Mouse (Mus musculus): ENCODE measurements around the gene Bfar. TPM values are rescaled to one million over a fixed set of nuclear protein-coding genes. Genes with fewer than 3 reads are reported as not detected.

Gene Bfar
- polyA plus RNA-seq, 1 experiment, result 12.6 TPM

- no peak overlapping the region for H3K4me2 ChIP-seq (ENCODE audit: low read depth)
- no peak overlapping the region for H3ac ChIP-seq (ENCODE audit: control insufficient read depth, insufficient read length)
- H3K36me3 ChIP-seq (ENCODE audit: control insufficient read depth, insufficient read depth), result peaks cover 25% of the 10 kb centered on the region
- H3K4me3 ChIP-seq, result no peak overlapping the region
- no peak for TF ChIP-seq CEBPB (IDR thresholded peaks at IDR 0.05; ENCODE audit: insufficient read depth, poor library complexity, severe bottlenecking)
- TF ChIP-seq E2F4 (IDR thresholded peaks at IDR 0.05; ENCODE audit: insufficient read depth), result no peak
- no peak for TF ChIP-seq MYOD1 (IDR thresholded peaks at IDR 0.05; ENCODE audit: control insufficient read depth in 1 of 3, insufficient read length in 2 of 3, low read depth in 2 of 3)
- no peak for TF ChIP-seq MYOG (IDR thresholded peaks at IDR 0.05; ENCODE audit: control insufficient read depth in 1 of 3, insufficient read depth in 1 of 3, insufficient read length in 2 of 3, low read depth in 2 of 3)
- TF ChIP-seq REST (IDR thresholded peaks at IDR 0.05; ENCODE audit: insufficient read depth, insufficient read length), result no peak
- no peak for TF ChIP-seq TCF3 (IDR thresholded peaks at IDR 0.05; ENCODE audit: insufficient read length, low read depth)
- TF ChIP-seq TCF12 (IDR thresholded peaks at IDR 0.05; ENCODE audit: insufficient read depth, poor library complexity, severe bottlenecking), result no peak
- no peak for TF ChIP-seq USF1 (IDR thresholded peaks at IDR 0.05; ENCODE audit: low read depth)
- no peak for TF ChIP-seq POLR2A (IDR thresholded peaks at IDR 0.05; ENCODE audit: insufficient read length, low read depth)
- TF ChIP-seq MAX (IDR thresholded peaks at IDR 0.05; ENCODE audit: low read depth), result no peak
- TF ChIP-seq POLR2AphosphoS2 (IDR thresholded peaks at IDR 0.05; ENCODE audit: insufficient read length, low read depth), result no peak
- no peak for TF ChIP-seq SRF (IDR thresholded peaks at IDR 0.05; ENCODE audit: control insufficient read depth, insufficient read length, low read depth)
- H3K27me3 ChIP-seq (ENCODE audit: control insufficient read depth, insufficient read depth, insufficient read length), result no peaks in the 10 kb centered on the region
- H3K79me2 ChIP-seq (ENCODE audit: control insufficient read depth, insufficient read depth), result no peaks in the 10 kb centered on the region
These were observed 27.2 kb upstream of the Bfar start for GRCm38 (mm10) chr16:13644474-13644873.

- no peak overlapping the region for H3K4me2 ChIP-seq (ENCODE audit: low read depth)
- no peak overlapping the region for H3ac ChIP-seq (ENCODE audit: control insufficient read depth, insufficient read length)
- H3K4me3 ChIP-seq, result no peak overlapping the region
- no peaks in the 10 kb centered on the region for H3K27me3 ChIP-seq (ENCODE audit: control insufficient read depth, insufficient read depth, insufficient read length)
- TF ChIP-seq TCF12 (IDR thresholded peaks at IDR 0.05; ENCODE audit: insufficient read depth, poor library complexity, severe bottlenecking), result no peak
- TF ChIP-seq USF1 (IDR thresholded peaks at IDR 0.05; ENCODE audit: low read depth), result no peak
- no peak for TF ChIP-seq REST (IDR thresholded peaks at IDR 0.05; ENCODE audit: insufficient read depth, insufficient read length)
- no peak for TF ChIP-seq TCF3 (IDR thresholded peaks at IDR 0.05; ENCODE audit: insufficient read length, low read depth)
- TF ChIP-seq MYOG (IDR thresholded peaks at IDR 0.05; ENCODE audit: control insufficient read depth in 1 of 3, insufficient read depth in 1 of 3, insufficient read length in 2 of 3, low read depth in 2 of 3), result no peak
- TF ChIP-seq MYOD1 (IDR thresholded peaks at IDR 0.05; ENCODE audit: control insufficient read depth in 1 of 3, insufficient read length in 2 of 3, low read depth in 2 of 3), result no peak
- TF ChIP-seq MAX (IDR thresholded peaks at IDR 0.05; ENCODE audit: low read depth), result no peak
- no peak for TF ChIP-seq POLR2A (IDR thresholded peaks at IDR 0.05; ENCODE audit: insufficient read length, low read depth)
- no peak for TF ChIP-seq CEBPB (IDR thresholded peaks at IDR 0.05; ENCODE audit: insufficient read depth, poor library complexity, severe bottlenecking)
- no peak for TF ChIP-seq SRF (IDR thresholded peaks at IDR 0.05; ENCODE audit: control insufficient read depth, insufficient read length, low read depth)
- no peak for TF ChIP-seq POLR2AphosphoS2 (IDR thresholded peaks at IDR 0.05; ENCODE audit: insufficient read length, low read depth)
- TF ChIP-seq E2F4 (IDR thresholded peaks at IDR 0.05; ENCODE audit: insufficient read depth), result no peak
- H3K79me2 ChIP-seq (ENCODE audit: control insufficient read depth, insufficient read depth), result no peaks in the 10 kb centered on the region
- H3K36me3 ChIP-seq (ENCODE audit: control insufficient read depth, insufficient read depth), result peaks cover 33% of the 10 kb centered on the region
These were observed 25.7 kb upstream of the Bfar start for GRCm38 (mm10) chr16:13645930-13646329.

GRCm38 (mm10) chr16:13658886-13659285 is 12.8 kb upstream of the Bfar start:
- Histone ChIP-seq H3K79me2 (ENCODE audit: control insufficient read depth, insufficient read depth) (no peaks in the 10 kb centered on the region), H3K4me3 (no peak overlapping the region), H3K27me3 (ENCODE audit: control insufficient read depth, insufficient read depth, insufficient read length) (no peaks in the 10 kb centered on the region), H3K4me2 (ENCODE audit: low read depth) (no peak overlapping the region), H3ac (ENCODE audit: control insufficient read depth, insufficient read length) (no peak overlapping the region), H3K36me3 (ENCODE audit: control insufficient read depth, insufficient read depth) (peaks cover 15% of the 10 kb centered on the region)
- TF ChIP-seq MYOG (IDR thresholded peaks at IDR 0.05; ENCODE audit: control insufficient read depth in 1 of 3, insufficient read depth in 1 of 3, insufficient read length in 2 of 3, low read depth in 2 of 3) (no peak), SRF (IDR thresholded peaks at IDR 0.05; ENCODE audit: control insufficient read depth, insufficient read length, low read depth) (no peak), TCF3 (IDR thresholded peaks at IDR 0.05; ENCODE audit: insufficient read length, low read depth) (no peak), POLR2A (IDR thresholded peaks at IDR 0.05; ENCODE audit: insufficient read length, low read depth) (no peak), TCF12 (IDR thresholded peaks at IDR 0.05; ENCODE audit: insufficient read depth, poor library complexity, severe bottlenecking) (no peak), MYOD1 (IDR thresholded peaks at IDR 0.05; ENCODE audit: control insufficient read depth in 1 of 3, insufficient read length in 2 of 3, low read depth in 2 of 3) (no peak), CEBPB (IDR thresholded peaks at IDR 0.05; ENCODE audit: insufficient read depth, poor library complexity, severe bottlenecking) (no peak), MAX (IDR thresholded peaks at IDR 0.05; ENCODE audit: low read depth) (no peak), POLR2AphosphoS2 (IDR thresholded peaks at IDR 0.05; ENCODE audit: insufficient read length, low read depth) (no peak), REST (IDR thresholded peaks at IDR 0.05; ENCODE audit: insufficient read depth, insufficient read length) (no peak), E2F4 (IDR thresholded peaks at IDR 0.05; ENCODE audit: insufficient read depth) (no peak), USF1 (IDR thresholded peaks at IDR 0.05; ENCODE audit: low read depth) (no peak)

GRCm38 (mm10) chr16:13660736-13661135 is 10.9 kb upstream of the Bfar start:
- Histone ChIP-seq H3K79me2 (ENCODE audit: control insufficient read depth, insufficient read depth) (no peaks in the 10 kb centered on the region), H3K36me3 (ENCODE audit: control insufficient read depth, insufficient read depth) (peaks cover 15% of the 10 kb centered on the region), H3K4me2 (ENCODE audit: low read depth) (no peak overlapping the region), H3ac (ENCODE audit: control insufficient read depth, insufficient read length) (no peak overlapping the region), H3K4me3 (no peak overlapping the region), H3K27me3 (ENCODE audit: control insufficient read depth, insufficient read depth, insufficient read length) (no peaks in the 10 kb centered on the region)
- TF ChIP-seq POLR2A (IDR thresholded peaks at IDR 0.05; ENCODE audit: insufficient read length, low read depth), result no peak
- TF ChIP-seq CEBPB (IDR thresholded peaks at IDR 0.05; ENCODE audit: insufficient read depth, poor library complexity, severe bottlenecking), result no peak
- TF ChIP-seq POLR2AphosphoS2 (IDR thresholded peaks at IDR 0.05; ENCODE audit: insufficient read length, low read depth), result no peak
- no peak for TF ChIP-seq MYOD1 (IDR thresholded peaks at IDR 0.05; ENCODE audit: control insufficient read depth in 1 of 3, insufficient read length in 2 of 3, low read depth in 2 of 3)
- no peak for TF ChIP-seq SRF (IDR thresholded peaks at IDR 0.05; ENCODE audit: control insufficient read depth, insufficient read length, low read depth)
- TF ChIP-seq MYOG (IDR thresholded peaks at IDR 0.05; ENCODE audit: control insufficient read depth in 1 of 3, insufficient read depth in 1 of 3, insufficient read length in 2 of 3, low read depth in 2 of 3), result no peak
- no peak for TF ChIP-seq USF1 (IDR thresholded peaks at IDR 0.05; ENCODE audit: low read depth)
- TF ChIP-seq MAX (IDR thresholded peaks at IDR 0.05; ENCODE audit: low read depth), result no peak
- TF ChIP-seq E2F4 (IDR thresholded peaks at IDR 0.05; ENCODE audit: insufficient read depth), result no peak
- no peak for TF ChIP-seq TCF12 (IDR thresholded peaks at IDR 0.05; ENCODE audit: insufficient read depth, poor library complexity, severe bottlenecking)
- TF ChIP-seq TCF3 (IDR thresholded peaks at IDR 0.05; ENCODE audit: insufficient read length, low read depth), result no peak
